Mouse (Mus musculus) olfactory bulb, adult 2 months (tissue): Measurements from ENCODE around the gene Slc7a8.

Experiments used
- CTCF ChIP-seq: fragments of 200-500 bp; IDR thresholded peaks from 2 replicates; pipeline ENCODE4 v1.5.1; 2012; ENCODE audit warnings: low read depth, mild to moderate bottlenecking, low read length, moderate library complexity; ENCODE audit not compliant: insufficient read depth
- POLR2A ChIP-seq: fragments of 200-500 bp; IDR thresholded peaks from 2 replicates; pipeline ENCODE4 v1.6.1; 2012; ENCODE audit warnings: mild to moderate bottlenecking, low read depth, low read length, moderate library complexity; ENCODE audit not compliant: insufficient read depth

- TF ChIP-seq POLR2A = no peak
- TF ChIP-seq CTCF = no peak
Measured at GRCm38 (mm10) chr14:54780084-54780483, 1.7 kb downstream of the Slc7a8 start.
